Mouse (Mus musculus): Measurements from ENCODE around the gene Ascl5. TPM values are rescaled to one million over a fixed set of nuclear protein-coding genes. Genes with fewer than 3 reads are reported as not detected.

The Ascl5 gene
- polyA plus RNA-seq, 1 experiment from 2014 or later = not detected

- ATAC-seq (no peak), DNase-seq (ENCODE audit: low spot score) (no peak)
- no peak for TF ChIP-seq CTCF (IDR thresholded peaks at IDR 0.05)
- TF ChIP-seq EP300 (IDR thresholded peaks at IDR 0.05) = no peak
- 65% methylated on average over 4 of the region's 4 CpGs for WGBS
- no peaks in the 10 kb centered on the region for H3K9me3 ChIP-seq (ENCODE audit: low read length)
- H3K4me2 ChIP-seq (replicated peaks; ENCODE audit: low read depth, low read length) = no peak overlapping the region
- no peak overlapping the region for H3K27ac ChIP-seq (ENCODE audit: low read length)
- H3K9ac ChIP-seq (replicated peaks; ENCODE audit: low read depth) = no peak overlapping the region
- no peak overlapping the region for H3K4me3 ChIP-seq (ENCODE audit: low read depth, low read length)
- no peaks in the 10 kb centered on the region for H3K36me3 ChIP-seq (ENCODE audit: insufficient read depth, low read length)
- H3K27me3 ChIP-seq (replicated peaks; ENCODE audit: insufficient read depth, low read length) = no peaks in the 10 kb centered on the region
- H3K4me1 ChIP-seq (ENCODE audit: insufficient read depth, low read depth, low read length) = no peaks in the 10 kb centered on the region; the same call in 1 of the 2 replicates
These were observed 37.1 kb upstream of the Ascl5 start for GRCm38 (mm10) chr1:136013513-136013912.

- WGBS = 41% methylated on average over 2 of the region's 2 CpGs
- no peaks in the 10 kb centered on the region for H3K36me3 ChIP-seq (ENCODE audit: insufficient read depth, low read length)
- DNase-seq (ENCODE audit: low spot score) (no peak), ATAC-seq (no peak)
- no peak overlapping the region for H3K4me3 ChIP-seq (ENCODE audit: low read depth, low read length)
- H3K27ac ChIP-seq (ENCODE audit: low read length) = no peak overlapping the region
- H3K4me2 ChIP-seq (replicated peaks; ENCODE audit: low read depth, low read length) = no peak overlapping the region
- no peaks in the 10 kb centered on the region for H3K27me3 ChIP-seq (replicated peaks; ENCODE audit: insufficient read depth, low read length)
- H3K4me1 ChIP-seq (ENCODE audit: insufficient read depth, low read depth, low read length) = no peaks in the 10 kb centered on the region; the same call in 1 of the 2 replicates
- H3K9ac ChIP-seq (replicated peaks; ENCODE audit: low read depth) = no peak overlapping the region
- no peak for TF ChIP-seq CTCF (IDR thresholded peaks at IDR 0.05)
- no peak for TF ChIP-seq EP300 (IDR thresholded peaks at IDR 0.05)
- no peaks in the 10 kb centered on the region for H3K9me3 ChIP-seq (ENCODE audit: low read length)
These were observed 35.7 kb upstream of the Ascl5 start for GRCm38 (mm10) chr1:136014796-136015502.

- H3K4me2 ChIP-seq (replicated peaks; ENCODE audit: low read depth, low read length) = peak overlapping the region; percentile 94; the same call in 1 of the 2 replicates
- no peaks in the 10 kb centered on the region for H3K27me3 ChIP-seq (replicated peaks; ENCODE audit: insufficient read depth, low read length)
- H3K4me3 ChIP-seq (ENCODE audit: low read depth, low read length) = peak overlapping the region; percentile 76
- no peaks in the 10 kb centered on the region; the same call in 1 of the 2 replicates for H3K4me1 ChIP-seq (ENCODE audit: insufficient read depth, low read depth, low read length)
- no peak overlapping the region for H3K27ac ChIP-seq (ENCODE audit: low read length)
- DNase-seq (ENCODE audit: low spot score) (no peak), ATAC-seq (no peak)
- H3K36me3 ChIP-seq (ENCODE audit: insufficient read depth, low read length) = no peaks in the 10 kb centered on the region
- TF ChIP-seq CTCF (IDR thresholded peaks at IDR 0.05) (no peak), EP300 (IDR thresholded peaks at IDR 0.05) (no peak)
- H3K9me3 ChIP-seq (ENCODE audit: low read length) = no peaks in the 10 kb centered on the region
- WGBS = 84% methylated on average over 2 of the region's 2 CpGs
- no peak overlapping the region for H3K9ac ChIP-seq (replicated peaks; ENCODE audit: low read depth)
These were observed 33.3 kb upstream of the Ascl5 start for GRCm38 (mm10) chr1:136017307-136017706.

GRCm38 (mm10) chr1:136017907-136018313 lies 32.7 kb upstream of the Ascl5 start:
- Histone ChIP-seq H3K4me1 (ENCODE audit: insufficient read depth, low read depth, low read length) (no peaks in the 10 kb centered on the region; the same call in 1 of the 2 replicates), H3K27me3 (replicated peaks; ENCODE audit: insufficient read depth, low read length) (no peaks in the 10 kb centered on the region), H3K4me2 (replicated peaks; ENCODE audit: low read depth, low read length) (peak overlapping the region; percentile 94), H3K9me3 (ENCODE audit: low read length) (no peaks in the 10 kb centered on the region), H3K9ac (replicated peaks; ENCODE audit: low read depth) (peak overlapping the region; percentile 51), H3K4me3 (ENCODE audit: low read depth, low read length) (peak overlapping the region; percentile 76), H3K36me3 (ENCODE audit: insufficient read depth, low read length) (no peaks in the 10 kb centered on the region), H3K27ac (ENCODE audit: low read length) (peak overlapping the region; percentile 38)
- peak; percentile 99 for ATAC-seq
- DNase-seq (ENCODE audit: low spot score) = peak; percentile 98
- under 1% methylated on average over 22 of the region's 22 CpGs for WGBS
- TF ChIP-seq CTCF (IDR thresholded peaks at IDR 0.05) = no peak
- TF ChIP-seq EP300 (IDR thresholded peaks at IDR 0.05) = no peak

- Histone ChIP-seq H3K27ac (ENCODE audit: low read length) (peak overlapping the region; percentile 38), H3K4me3 (ENCODE audit: low read depth, low read length) (peak overlapping the region; percentile 76), H3K27me3 (replicated peaks; ENCODE audit: insufficient read depth, low read length) (no peaks in the 10 kb centered on the region), H3K4me1 (ENCODE audit: insufficient read depth, low read depth, low read length) (no peaks in the 10 kb centered on the region; the same call in 1 of the 2 replicates), H3K36me3 (ENCODE audit: insufficient read depth, low read length) (0 out of 2 replicates have a peak, but pooled peaks cover 4% of the 10 kb centered on the region), H3K9ac (replicated peaks; ENCODE audit: low read depth) (peak overlapping the region; percentile 51), H3K4me2 (replicated peaks; ENCODE audit: low read depth, low read length) (peak overlapping the region; percentile 94), H3K9me3 (ENCODE audit: low read length) (no peaks in the 10 kb centered on the region)
- DNase-seq (ENCODE audit: low spot score) = peak; percentile 45
- peak; percentile 44 for ATAC-seq
- TF ChIP-seq CTCF (IDR thresholded peaks at IDR 0.05) (no peak), EP300 (IDR thresholded peaks at IDR 0.05) (no peak)
- WGBS = 4% methylated on average over 24 of the region's 24 CpGs
These were observed 32.0 kb upstream of the Ascl5 start for GRCm38 (mm10) chr1:136018390-136019189.

- ATAC-seq = no peak
- TF ChIP-seq EP300 (IDR thresholded peaks at IDR 0.05) = no peak
- no peak for TF ChIP-seq CTCF (IDR thresholded peaks at IDR 0.05)
These were observed 20.4 kb upstream of the Ascl5 start for GRCm38 (mm10) chr1:136030201-136030600.

More at GRCm38 (mm10) chr1:136030201-136030600, 20.4 kb upstream of the Ascl5 start:
- H3K27me3 ChIP-seq (replicated peaks; ENCODE audit: insufficient read depth, low read length) = no peaks in the 10 kb centered on the region
- no peak overlapping the region for H3K9ac ChIP-seq (replicated peaks; ENCODE audit: low read depth)
- WGBS = 78% methylated on average over 7 of the region's 7 CpGs
- H3K4me3 ChIP-seq (ENCODE audit: low read depth, low read length) = no peak overlapping the region
- H3K9me3 ChIP-seq (ENCODE audit: low read length) = no peaks in the 10 kb centered on the region
- peaks cover 31% of the 10 kb centered on the region for H3K36me3 ChIP-seq (ENCODE audit: insufficient read depth, low read length)
- H3K4me1 ChIP-seq (ENCODE audit: insufficient read depth, low read depth, low read length) = no peaks in the 10 kb centered on the region
- no peak overlapping the region for H3K27ac ChIP-seq (ENCODE audit: low read length)
- no peak overlapping the region for H3K4me2 ChIP-seq (replicated peaks; ENCODE audit: low read depth, low read length)
- no peak for DNase-seq (ENCODE audit: low spot score)
